Mouse (Mus musculus) mouse embryonic stem cell (cell line): Measurements from ENCODE around the gene Ltbp1.

ENCODE experiments used
- in situ Hi-C, 2 experiments: fragments of 300-500 bp; cut with MboI; formaldehyde crosslinking; loops; 1 replicate in 1 of 2; 3 replicates in 1 of 2; pipeline ENCODE4 v1.14.3; 2019 to 2020; ENCODE audit warnings: low sequenced_read_pairs in 2 of 2, low pct_unique_long_range_greater_than_20kb in 1 of 2, mixed read lengths in 1 of 2; ENCODE audit not compliant: unreplicated experiment in 1 of 2

The Ltbp1 gene

GRCm38 (mm10) chr17:75293725-75294124 lies 288.4 kb downstream of the Ltbp1 start:
- in situ Hi-C loops = no loop called here

GRCm38 (mm10) chr17:75300908-75301307 lies 295.5 kb downstream of the Ltbp1 start:
- in situ Hi-C loops = no loop called here

- in situ Hi-C loops = no loop called here
These were observed 299.5 kb downstream of the Ltbp1 start for GRCm38 (mm10) chr17:75304807-75305420.

- in situ Hi-C loops = no loop called here
These were observed 300.3 kb downstream of the Ltbp1 start for GRCm38 (mm10) chr17:75305714-75306113.

- in situ Hi-C loops = no loop called here
These were observed 302.0 kb downstream of the Ltbp1 start for GRCm38 (mm10) chr17:75307070-75308011.

- in situ Hi-C loops = no loop called here
These were observed 311.7 kb downstream of the Ltbp1 start for GRCm38 (mm10) chr17:75317106-75317505.

GRCm38 (mm10) chr17:75323229-75323628 lies 317.9 kb downstream of the Ltbp1 start:
- in situ Hi-C loops = no loop called here

GRCm38 (mm10) chr17:75323766-75324165 lies 318.4 kb downstream of the Ltbp1 start:
- in situ Hi-C loops = no loop called here

GRCm38 (mm10) chr17:75328102-75328639 lies 322.8 kb downstream of the Ltbp1 start:
- in situ Hi-C loops = no loop called here

GRCm38 (mm10) chr17:75330366-75330765 lies 325.0 kb downstream of the Ltbp1 start:
- in situ Hi-C loops = no loop called here

GRCm38 (mm10) chr17:75331421-75331951 lies 326.1 kb downstream of the Ltbp1 start:
- in situ Hi-C loops = no loop called here

- in situ Hi-C loops = no loop called here
These were observed 326.9 kb downstream of the Ltbp1 start for GRCm38 (mm10) chr17:75332289-75332688.

- in situ Hi-C loops = no loop called here
These were observed 327.6 kb downstream of the Ltbp1 start for GRCm38 (mm10) chr17:75333011-75333410.

- in situ Hi-C loops = no loop called here
These were observed 328.4 kb downstream of the Ltbp1 start for GRCm38 (mm10) chr17:75333759-75334158.

GRCm38 (mm10) chr17:75335649-75336048 lies 330.3 kb downstream of the Ltbp1 start:
- in situ Hi-C loops = no loop called here

- in situ Hi-C loops = no loop called here
These were observed 335.9 kb downstream of the Ltbp1 start for GRCm38 (mm10) chr17:75341227-75341626.

GRCm38 (mm10) chr17:75345116-75345515 lies 339.7 kb downstream of the Ltbp1 start:
- in situ Hi-C loops = no loop called here

- in situ Hi-C loops = no loop called here
These were observed 342.0 kb downstream of the Ltbp1 start for GRCm38 (mm10) chr17:75347414-75347813.

- in situ Hi-C loops = no loop called here
These were observed 343.7 kb downstream of the Ltbp1 start for GRCm38 (mm10) chr17:75349109-75349508.
